Mouse (Mus musculus): Measurements from ENCODE around the gene Gse1. TPM values are rescaled to one million over a fixed set of nuclear protein-coding genes. Genes with fewer than 3 reads are reported as not detected.

Gene Gse1
- polyA plus RNA-seq, 1 experiment, result 14.7 TPM

DNA sequence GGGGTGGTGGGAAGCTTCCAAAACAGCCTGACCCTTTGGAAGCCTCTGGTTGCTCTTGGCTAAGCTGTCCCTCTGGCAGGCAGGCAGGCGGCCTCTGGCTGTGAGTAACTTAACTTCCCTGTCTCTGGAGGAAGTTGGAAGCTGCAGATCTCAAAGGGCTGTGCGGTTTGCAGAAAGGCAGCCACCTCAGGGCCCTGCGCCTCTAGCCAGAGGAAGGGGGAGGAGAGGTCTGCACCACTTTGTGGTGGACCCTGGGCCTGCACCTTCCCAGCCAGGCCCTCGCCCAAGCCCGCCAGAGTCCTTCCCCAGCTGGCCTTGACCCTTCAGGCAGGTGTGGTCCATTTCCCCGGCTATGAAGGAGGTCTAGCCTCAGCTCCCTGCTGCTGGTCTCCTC is 311.1 kb downstream of the Gse1 start:
- Histone ChIP-seq H3ac (ENCODE audit: control insufficient read depth, insufficient read length) (no peak overlapping the region), H3K4me3 (peak overlapping the region; percentile 20), H3K27me3 (ENCODE audit: control insufficient read depth, insufficient read depth, insufficient read length) (no peaks in the 10 kb centered on the region), H3K4me2 (ENCODE audit: low read depth) (peak overlapping the region; percentile 99), H3K36me3 (ENCODE audit: control insufficient read depth, insufficient read depth) (no peaks in the 10 kb centered on the region), H3K79me2 (ENCODE audit: control insufficient read depth, insufficient read depth) (peaks cover 14% of the 10 kb centered on the region)
- TF ChIP-seq MYOD1 (IDR thresholded peaks at IDR 0.05; ENCODE audit: control insufficient read depth in 1 of 3, insufficient read length in 2 of 3, low read depth in 2 of 3) (no peak), E2F4 (IDR thresholded peaks at IDR 0.05; ENCODE audit: insufficient read depth) (no peak), CEBPB (IDR thresholded peaks at IDR 0.05; ENCODE audit: insufficient read depth, poor library complexity, severe bottlenecking) (no peak), POLR2A (IDR thresholded peaks at IDR 0.05; ENCODE audit: insufficient read length, low read depth) (no peak), USF1 (IDR thresholded peaks at IDR 0.05; ENCODE audit: low read depth) (no peak), SRF (IDR thresholded peaks at IDR 0.05; ENCODE audit: control insufficient read depth, insufficient read length, low read depth) (no peak), POLR2AphosphoS2 (IDR thresholded peaks at IDR 0.05; ENCODE audit: insufficient read length, low read depth) (no peak), MAX (IDR thresholded peaks at IDR 0.05; ENCODE audit: low read depth) (no peak), MYOG (IDR thresholded peaks at IDR 0.05; ENCODE audit: control insufficient read depth in 1 of 3, insufficient read depth in 1 of 3, insufficient read length in 2 of 3, low read depth in 2 of 3) (no peak), TCF3 (IDR thresholded peaks at IDR 0.05; ENCODE audit: insufficient read length, low read depth) (no peak), REST (IDR thresholded peaks at IDR 0.05; ENCODE audit: insufficient read depth, insufficient read length) (no peak), TCF12 (IDR thresholded peaks at IDR 0.05; ENCODE audit: insufficient read depth, poor library complexity, severe bottlenecking) (no peak)

GRCm38 (mm10) chr8:120539775-120540625 is 311.7 kb downstream of the Gse1 start:
- Histone ChIP-seq H3K79me2 (ENCODE audit: control insufficient read depth, insufficient read depth) (peaks cover 17% of the 10 kb centered on the region), H3K36me3 (ENCODE audit: control insufficient read depth, insufficient read depth) (no peaks in the 10 kb centered on the region), H3ac (ENCODE audit: control insufficient read depth, insufficient read length) (no peak overlapping the region), H3K4me2 (ENCODE audit: low read depth) (no peak overlapping the region), H3K27me3 (ENCODE audit: control insufficient read depth, insufficient read depth, insufficient read length) (no peaks in the 10 kb centered on the region), H3K4me3 (no peak overlapping the region)
- no peak for TF ChIP-seq MYOG (IDR thresholded peaks at IDR 0.05; ENCODE audit: control insufficient read depth in 1 of 3, insufficient read depth in 1 of 3, insufficient read length in 2 of 3, low read depth in 2 of 3)
- no peak for TF ChIP-seq USF1 (IDR thresholded peaks at IDR 0.05; ENCODE audit: low read depth)
- TF ChIP-seq E2F4 (IDR thresholded peaks at IDR 0.05; ENCODE audit: insufficient read depth), result no peak
- no peak for TF ChIP-seq MAX (IDR thresholded peaks at IDR 0.05; ENCODE audit: low read depth)
- TF ChIP-seq MYOD1 (IDR thresholded peaks at IDR 0.05; ENCODE audit: control insufficient read depth in 1 of 3, insufficient read length in 2 of 3, low read depth in 2 of 3), result no peak
- TF ChIP-seq TCF3 (IDR thresholded peaks at IDR 0.05; ENCODE audit: insufficient read length, low read depth), result no peak
- no peak for TF ChIP-seq POLR2A (IDR thresholded peaks at IDR 0.05; ENCODE audit: insufficient read length, low read depth)
- TF ChIP-seq CEBPB (IDR thresholded peaks at IDR 0.05; ENCODE audit: insufficient read depth, poor library complexity, severe bottlenecking), result no peak
- no peak for TF ChIP-seq POLR2AphosphoS2 (IDR thresholded peaks at IDR 0.05; ENCODE audit: insufficient read length, low read depth)
- TF ChIP-seq TCF12 (IDR thresholded peaks at IDR 0.05; ENCODE audit: insufficient read depth, poor library complexity, severe bottlenecking), result no peak
- TF ChIP-seq SRF (IDR thresholded peaks at IDR 0.05; ENCODE audit: control insufficient read depth, insufficient read length, low read depth), result no peak
- TF ChIP-seq REST (IDR thresholded peaks at IDR 0.05; ENCODE audit: insufficient read depth, insufficient read length), result no peak

- Histone ChIP-seq H3K4me3 (no peak overlapping the region), H3K4me2 (ENCODE audit: low read depth) (no peak overlapping the region), H3ac (ENCODE audit: control insufficient read depth, insufficient read length) (no peak overlapping the region), H3K36me3 (ENCODE audit: control insufficient read depth, insufficient read depth) (no peaks in the 10 kb centered on the region), H3K79me2 (ENCODE audit: control insufficient read depth, insufficient read depth) (peaks cover 32% of the 10 kb centered on the region), H3K27me3 (ENCODE audit: control insufficient read depth, insufficient read depth, insufficient read length) (no peaks in the 10 kb centered on the region)
- no peak for TF ChIP-seq MYOD1 (IDR thresholded peaks at IDR 0.05; ENCODE audit: control insufficient read depth in 1 of 3, insufficient read length in 2 of 3, low read depth in 2 of 3)
- TF ChIP-seq POLR2A (IDR thresholded peaks at IDR 0.05; ENCODE audit: insufficient read length, low read depth), result no peak
- no peak for TF ChIP-seq SRF (IDR thresholded peaks at IDR 0.05; ENCODE audit: control insufficient read depth, insufficient read length, low read depth)
- no peak for TF ChIP-seq MYOG (IDR thresholded peaks at IDR 0.05; ENCODE audit: control insufficient read depth in 1 of 3, insufficient read depth in 1 of 3, insufficient read length in 2 of 3, low read depth in 2 of 3)
- no peak for TF ChIP-seq CEBPB (IDR thresholded peaks at IDR 0.05; ENCODE audit: insufficient read depth, poor library complexity, severe bottlenecking)
- TF ChIP-seq POLR2AphosphoS2 (IDR thresholded peaks at IDR 0.05; ENCODE audit: insufficient read length, low read depth), result no peak
- TF ChIP-seq USF1 (IDR thresholded peaks at IDR 0.05; ENCODE audit: low read depth), result no peak
- no peak for TF ChIP-seq E2F4 (IDR thresholded peaks at IDR 0.05; ENCODE audit: insufficient read depth)
- TF ChIP-seq TCF12 (IDR thresholded peaks at IDR 0.05; ENCODE audit: insufficient read depth, poor library complexity, severe bottlenecking), result no peak
- no peak for TF ChIP-seq TCF3 (IDR thresholded peaks at IDR 0.05; ENCODE audit: insufficient read length, low read depth)
- TF ChIP-seq REST (IDR thresholded peaks at IDR 0.05; ENCODE audit: insufficient read depth, insufficient read length), result no peak
- TF ChIP-seq MAX (IDR thresholded peaks at IDR 0.05; ENCODE audit: low read depth), result no peak
Measured at GRCm38 (mm10) chr8:120542995-120543394, 314.7 kb downstream of the Gse1 start.

DNA sequence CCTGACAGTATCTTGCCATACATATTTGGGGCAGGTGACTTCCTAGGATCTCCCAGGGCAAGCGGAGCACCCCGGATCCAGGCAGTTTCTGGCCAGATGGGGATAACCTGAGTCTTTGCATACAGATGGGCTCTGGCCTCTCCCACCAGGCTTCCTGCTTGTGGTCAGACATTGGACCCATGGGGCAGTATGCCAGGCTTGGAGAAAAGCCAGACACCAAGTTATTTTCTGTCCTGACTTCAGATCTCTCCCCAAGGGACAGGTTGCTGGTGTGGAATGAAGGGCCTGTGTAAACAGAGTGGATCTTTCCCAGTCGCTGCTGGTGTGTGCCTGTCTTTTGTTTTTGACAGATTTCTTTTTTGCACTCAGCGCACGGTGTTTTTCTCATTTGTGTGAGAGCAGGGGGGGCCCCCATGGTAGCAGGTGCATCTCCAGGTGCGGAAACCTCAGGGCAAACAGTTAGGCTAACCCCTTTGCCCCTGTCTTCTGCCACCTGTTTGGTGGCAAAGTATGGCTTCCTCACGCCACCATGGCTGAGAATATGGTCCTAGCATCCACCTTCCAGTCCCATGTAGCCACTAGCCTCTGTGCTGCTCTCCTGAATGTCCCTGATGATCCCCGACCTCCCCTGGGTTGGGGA is 315.3 kb downstream of the Gse1 start:
- Histone ChIP-seq H3K27me3 (ENCODE audit: control insufficient read depth, insufficient read depth, insufficient read length) (no peaks in the 10 kb centered on the region), H3ac (ENCODE audit: control insufficient read depth, insufficient read length) (no peak overlapping the region), H3K4me3 (no peak overlapping the region), H3K4me2 (ENCODE audit: low read depth) (peak overlapping the region; percentile 2), H3K79me2 (ENCODE audit: control insufficient read depth, insufficient read depth) (peaks cover 32% of the 10 kb centered on the region), H3K36me3 (ENCODE audit: control insufficient read depth, insufficient read depth) (no peaks in the 10 kb centered on the region)
- no peak for TF ChIP-seq POLR2AphosphoS2 (IDR thresholded peaks at IDR 0.05; ENCODE audit: insufficient read length, low read depth)
- TF ChIP-seq REST (IDR thresholded peaks at IDR 0.05; ENCODE audit: insufficient read depth, insufficient read length), result no peak
- TF ChIP-seq MYOD1 (IDR thresholded peaks at IDR 0.05; ENCODE audit: control insufficient read depth in 1 of 3, insufficient read length in 2 of 3, low read depth in 2 of 3), result peak in 1 of 3 experiments; percentile 14

Measured in myocyte (in vitro differentiated cells).